Mouse (Mus musculus) forelimb bud, embryonic 11.5 days (tissue): ENCODE measurements around the gene Tmem201.

Experiments
- DNase-seq: peaks from one replicate; pipeline ENCODE4 v3.0.0-alpha.2; 2012; ENCODE audit warnings: low read depth, low spot score

The Tmem201 gene

GRCm38 (mm10) chr4:149684841-149685623, 52.8 kb downstream of the Tmem201 start:
- no peak for DNase-seq

- DNase-seq: no peak
These were observed 54.0 kb downstream of the Tmem201 start for GRCm38 (mm10) chr4:149683875-149684274.

GRCm38 (mm10) chr4:149679056-149679770, 58.6 kb downstream of the Tmem201 start:
- DNase-seq: no peak

- no peak for DNase-seq
These were observed 59.8 kb downstream of the Tmem201 start for GRCm38 (mm10) chr4:149678006-149678405.

- peak; percentile 46 for DNase-seq
These were observed 62.2 kb downstream of the Tmem201 start for GRCm38 (mm10) chr4:149675378-149676261.

- DNase-seq: no peak
These were observed 62.9 kb downstream of the Tmem201 start for GRCm38 (mm10) chr4:149674814-149675377.

GRCm38 (mm10) chr4:149672747-149673146, 65.1 kb downstream of the Tmem201 start:
- no peak for DNase-seq

GRCm38 (mm10) chr4:149671175-149671574, 66.7 kb downstream of the Tmem201 start:
- DNase-seq: no peak

GRCm38 (mm10) chr4:149665692-149666090, 72.2 kb downstream of the Tmem201 start:
- no peak for DNase-seq
